26 mouse cellular contexts compared by ENCODE assay signal in the genomic region with DNA sequence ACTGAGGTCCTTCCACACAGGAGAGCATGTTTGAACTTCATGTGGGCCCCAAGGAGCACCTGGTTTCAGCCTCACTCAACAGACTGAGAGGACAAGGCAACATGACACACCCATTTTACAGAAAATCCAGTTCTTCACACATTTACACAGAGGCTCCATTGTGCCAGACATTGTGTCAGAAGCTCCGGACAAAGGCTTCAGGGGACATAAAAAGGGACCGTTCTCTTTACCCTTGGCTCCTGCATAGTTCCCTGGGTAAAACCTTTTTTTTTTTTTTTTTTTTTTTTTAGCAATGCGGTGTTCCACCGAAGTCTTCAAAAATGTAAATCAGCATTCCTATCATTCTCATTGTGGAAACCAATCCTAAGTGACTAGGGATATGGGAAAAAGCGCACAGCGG.
A peak's percentile ranks its signal among the peaks of the same experiment; 100 is the strongest.
DNase-seq lines count a peak whose midpoint lies in the region; ATAC-seq and TF ChIP-seq lines count a peak whose summit lies in the region.
"Had no signal": no experiment of that assay in that cellular context is flagged by ENCODE, and none has a peak within 500 bp of the region (broad histone marks: within the 10 kb centered on the region; RNA-seq: fewer than 3 reads in every experiment).

No protein-coding gene starts in this region.

- no peak for DNase-seq in hindbrain, embryonic 11.5 days (ENCODE audit: low spot score)
- DNase-seq in hindbrain, postnatal 0 days (ENCODE audit: low spot score): no peak
- DNase-seq in neural tube, embryonic 10.5 days (ENCODE audit: extremely low spot score, low spot score): no peak
- no peak for DNase-seq in heart, postnatal 25 days (ENCODE audit: low spot score)
- no peak for DNase-seq in spleen, adult 18-20 months
- DNase-seq: adrenal gland, postnatal 10 days; B cell, adult 2 months; cerebellum, adult 18-20 months; cerebellum, postnatal 14 days; forebrain, postnatal 0 days; gastrocnemius, postnatal 14 days; heart, adult 11 months; heart, postnatal 10 days; kidney, adult 11 months; kidney, postnatal 36 days; layer of hippocampus, adult 9-11 months; lung, embryonic 14.5 days; thymus, postnatal 25 days had no signal

- WGBS in hindbrain, embryonic 11.5 days: 63% methylated on average over 6 of the region's 6 CpGs
- WGBS in hindbrain, postnatal 0 days: 53% methylated on average over 6 of the region's 6 CpGs
- WGBS in neural tube, embryonic 13.5 days: 45% methylated on average over 6 of the region's 6 CpGs
- WGBS in midbrain, embryonic 12.5 days: 44% methylated on average over 6 of the region's 6 CpGs

- peaks cover 6% of the 10 kb centered on the region for H3K4me1 ChIP-seq in hindbrain, embryonic 11.5 days (replicated peaks; ENCODE audit: control insufficient read depth, insufficient read depth, low read length)
- H3K4me1 ChIP-seq in hindbrain, postnatal 0 days (ENCODE audit: insufficient read depth, low read length): peaks cover 9% of the 10 kb centered on the region
- peaks cover 70% of the 10 kb centered on the region for H3K4me1 ChIP-seq in neural tube, embryonic 13.5 days (replicated peaks)
- H3K4me1 ChIP-seq in midbrain, embryonic 12.5 days: peaks cover 73% of the 10 kb centered on the region
- H3K4me1 ChIP-seq: heart, embryonic 12.5 days had no signal

- H3K9me3 ChIP-seq in hindbrain, embryonic 11.5 days (ENCODE audit: control insufficient read depth, low read length): no peaks in the 10 kb centered on the region
- no peaks in the 10 kb centered on the region for H3K9me3 ChIP-seq in hindbrain, postnatal 0 days (ENCODE audit: low read length)
- H3K9me3 ChIP-seq in neural tube, embryonic 13.5 days: no peaks in the 10 kb centered on the region
- H3K9me3 ChIP-seq in midbrain, embryonic 12.5 days: no peaks in the 10 kb centered on the region
- H3K9me3 ChIP-seq: embryonic facial prominence, embryonic 12.5 days; heart, embryonic 12.5 days; kidney, embryonic 15.5 days had no signal

- TF ChIP-seq CTCF in hindbrain, postnatal 0 days (IDR thresholded peaks at IDR 0.05; ENCODE audit: low read depth): no peak

- no peaks in the 10 kb centered on the region for H3K27me3 ChIP-seq in hindbrain, embryonic 11.5 days (ENCODE audit: control insufficient read depth, insufficient read depth, low read length)
- H3K27me3 ChIP-seq in hindbrain, postnatal 0 days (ENCODE audit: insufficient read depth, low read length): no peaks in the 10 kb centered on the region
- no peaks in the 10 kb centered on the region for H3K27me3 ChIP-seq in neural tube, embryonic 13.5 days
- no peaks in the 10 kb centered on the region for H3K27me3 ChIP-seq in midbrain, embryonic 12.5 days
- H3K27me3 ChIP-seq: CH12.LX; embryonic facial prominence, embryonic 12.5 days; heart, embryonic 12.5 days; kidney, embryonic 15.5 days had no signal

- no peaks in the 10 kb centered on the region for H3K36me3 ChIP-seq in hindbrain, embryonic 11.5 days (ENCODE audit: control insufficient read depth, insufficient read depth, low read length)
- 0 out of 2 replicates have a peak, but pooled peaks cover 3% of the 10 kb centered on the region for H3K36me3 ChIP-seq in hindbrain, postnatal 0 days (ENCODE audit: insufficient read depth, low read length)
- peaks cover 17% of the 10 kb centered on the region for H3K36me3 ChIP-seq in neural tube, embryonic 13.5 days
- peaks cover 37% of the 10 kb centered on the region; the same call in 1 of the 2 replicates for H3K36me3 ChIP-seq in midbrain, embryonic 12.5 days
- H3K36me3 ChIP-seq: embryonic facial prominence, embryonic 12.5 days; heart, embryonic 12.5 days; kidney, embryonic 15.5 days had no signal

- H3K4me2 ChIP-seq in hindbrain, embryonic 11.5 days (replicated peaks; ENCODE audit: low read depth, low read length): no peak overlapping the region
- H3K4me2 ChIP-seq in hindbrain, postnatal 0 days (ENCODE audit: low read depth, low read length): no peak overlapping the region
- H3K4me2 ChIP-seq in neural tube, embryonic 13.5 days: no peak overlapping the region
- no peak overlapping the region for H3K4me2 ChIP-seq in midbrain, embryonic 12.5 days (replicated peaks)
- H3K4me2 ChIP-seq: embryonic facial prominence, embryonic 12.5 days; heart, embryonic 12.5 days; kidney, embryonic 15.5 days; lung, embryonic 14.5 days had no signal

- no peak for ATAC-seq in hindbrain, embryonic 11.5 days (ENCODE audit: low FRiP score)
- no peak for ATAC-seq in hindbrain, postnatal 0 days
- no peak for ATAC-seq in neural tube, embryonic 13.5 days (ENCODE audit: low read depth)
- ATAC-seq in midbrain, embryonic 12.5 days (ENCODE audit: low FRiP score, low read depth): no peak
- ATAC-seq: forebrain, postnatal 0 days had no signal

- H3K27ac ChIP-seq in hindbrain, embryonic 11.5 days (ENCODE audit: low read depth, low read length): peak overlapping the region; percentile 89
- H3K27ac ChIP-seq in hindbrain, postnatal 0 days: no peak overlapping the region
- peak overlapping the region; percentile 68 for H3K27ac ChIP-seq in neural tube, embryonic 13.5 days (replicated peaks)
- H3K27ac ChIP-seq in midbrain, embryonic 12.5 days (replicated peaks): peak overlapping the region; percentile 87
- H3K27ac ChIP-seq: embryonic facial prominence, embryonic 12.5 days; left cerebral cortex, adult 2 months; liver, embryonic 14.5 days had no signal

- intact Hi-C loops in heart, postnatal 25 days (cut with DNase I): no loop called here

- H3K4me3 ChIP-seq in hindbrain, embryonic 11.5 days (ENCODE audit: low read depth, low read length): no peak overlapping the region
- H3K4me3 ChIP-seq in hindbrain, postnatal 0 days (ENCODE audit: low read length): no peak overlapping the region
- H3K4me3 ChIP-seq in neural tube, embryonic 13.5 days: no peak overlapping the region
- H3K4me3 ChIP-seq in midbrain, embryonic 12.5 days: no peak overlapping the region
- H3K4me3 ChIP-seq: embryonic facial prominence, embryonic 12.5 days; heart, embryonic 12.5 days; kidney, embryonic 15.5 days; left cerebral cortex, adult 2 months had no signal

- H3K9ac ChIP-seq in hindbrain, embryonic 11.5 days (ENCODE audit: low read depth, low read length): no peak overlapping the region
- no peak overlapping the region for H3K9ac ChIP-seq in hindbrain, postnatal 0 days (replicated peaks; ENCODE audit: low read length)
- H3K9ac ChIP-seq in neural tube, embryonic 13.5 days: no peak overlapping the region
- H3K9ac ChIP-seq in midbrain, embryonic 12.5 days (replicated peaks): no peak overlapping the region
- H3K9ac ChIP-seq: embryonic facial prominence, embryonic 12.5 days; forebrain, postnatal 0 days; heart, embryonic 12.5 days; kidney, embryonic 15.5 days; liver, embryonic 14.5 days; lung, embryonic 14.5 days had no signal
